Mouse (Mus musculus) right cerebral cortex, postnatal 4 days (tissue): ENCODE measurements around the gene Ppfibp1.

Experiments
- DNase-seq: peaks from one replicate; pipeline ENCODE4 v3.0.0-alpha.2; 2022

Gene Ppfibp1

DNA sequence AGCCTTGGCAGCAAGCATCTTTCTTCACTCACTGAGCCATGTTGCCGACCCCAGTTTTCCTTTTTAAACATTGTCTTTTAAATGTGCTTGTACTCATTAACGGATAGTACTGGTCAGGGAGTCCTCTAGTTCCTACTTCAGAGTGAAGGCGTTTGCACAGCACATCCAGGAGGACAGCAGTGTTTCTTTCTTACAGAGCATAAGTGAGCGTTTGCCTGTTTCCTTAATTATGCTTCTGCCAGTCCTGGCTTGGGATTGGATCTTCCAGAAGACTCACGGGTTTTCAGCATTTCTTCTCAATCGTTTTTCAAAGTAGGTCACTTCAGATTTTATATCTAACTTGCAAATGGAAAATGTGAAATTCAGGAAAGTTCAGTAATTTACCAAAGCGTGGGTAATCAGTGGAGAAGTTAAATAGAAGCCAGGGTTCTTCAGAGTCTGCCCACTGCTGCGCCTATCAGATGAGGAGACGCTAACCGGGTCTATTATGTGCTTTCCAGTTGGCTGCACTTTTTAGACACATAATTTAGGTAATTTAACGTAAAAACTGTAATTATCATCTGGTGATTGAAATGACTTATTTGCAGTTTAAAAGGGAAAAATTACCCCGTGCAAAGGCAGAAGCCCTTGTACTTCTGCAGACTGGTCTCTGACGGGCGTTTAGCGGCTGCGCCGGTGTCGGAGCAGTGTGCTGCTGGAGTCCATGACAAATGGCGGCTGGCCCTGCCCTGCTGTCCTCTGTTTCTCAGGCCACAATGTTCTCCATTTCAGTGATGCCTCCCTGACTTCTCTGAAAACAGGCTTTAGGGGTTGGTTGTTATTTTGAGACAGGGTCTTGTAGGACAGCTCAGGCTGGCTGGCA lies 165.7 kb downstream of the Ppfibp1 start:
- DNase-seq: no peak

DNA sequence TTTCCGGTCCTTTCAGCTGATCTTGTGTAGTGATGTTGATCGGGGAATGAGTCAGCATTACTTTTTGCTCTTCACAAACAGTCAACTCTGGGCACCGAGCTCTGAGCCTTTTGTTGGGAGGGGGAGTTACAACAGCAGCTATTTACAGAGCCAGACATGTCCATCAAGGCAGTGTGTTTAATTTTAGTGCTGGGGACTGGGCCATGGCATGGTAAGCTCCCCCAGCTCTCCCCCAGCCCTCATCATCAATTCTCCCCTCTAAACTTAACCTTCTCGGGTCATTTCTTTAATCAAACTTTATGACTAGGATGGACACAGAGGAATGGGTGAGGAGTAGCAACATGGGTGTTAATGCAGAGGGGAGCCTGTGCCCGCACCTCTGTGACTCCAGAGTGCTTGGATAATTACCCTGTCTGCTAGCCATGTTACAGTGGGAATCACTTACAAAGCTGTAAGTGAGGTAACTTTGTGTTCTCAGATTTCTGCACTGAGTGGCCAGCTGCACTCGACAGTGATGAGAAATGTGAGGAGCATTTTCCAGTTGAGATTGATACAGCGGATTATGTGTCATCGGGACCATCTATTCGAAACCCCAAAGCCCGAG lies 167.2 kb downstream of the Ppfibp1 start:
- DNase-seq: no peak

DNA sequence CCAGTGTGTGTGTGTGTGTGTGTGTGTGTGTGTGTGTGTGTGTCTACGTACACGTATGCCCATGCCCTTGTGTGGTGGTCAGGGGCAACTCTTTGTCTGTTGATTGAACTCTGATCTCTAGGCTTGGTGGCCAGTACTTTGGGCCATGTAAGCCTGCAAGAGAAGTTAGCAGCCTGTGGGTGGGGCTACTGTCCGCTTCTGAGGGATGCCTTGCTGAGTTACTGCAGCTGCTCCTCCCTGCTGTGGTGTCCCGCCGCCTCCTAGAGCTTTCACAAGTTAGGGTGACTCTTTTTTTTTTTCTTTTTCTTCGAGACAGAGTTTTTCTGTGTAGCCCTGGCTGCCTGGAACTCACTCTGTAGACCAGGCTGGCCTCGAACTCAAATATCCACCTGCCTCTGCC lies 171.0 kb downstream of the Ppfibp1 start:
- no peak for DNase-seq

DNA sequence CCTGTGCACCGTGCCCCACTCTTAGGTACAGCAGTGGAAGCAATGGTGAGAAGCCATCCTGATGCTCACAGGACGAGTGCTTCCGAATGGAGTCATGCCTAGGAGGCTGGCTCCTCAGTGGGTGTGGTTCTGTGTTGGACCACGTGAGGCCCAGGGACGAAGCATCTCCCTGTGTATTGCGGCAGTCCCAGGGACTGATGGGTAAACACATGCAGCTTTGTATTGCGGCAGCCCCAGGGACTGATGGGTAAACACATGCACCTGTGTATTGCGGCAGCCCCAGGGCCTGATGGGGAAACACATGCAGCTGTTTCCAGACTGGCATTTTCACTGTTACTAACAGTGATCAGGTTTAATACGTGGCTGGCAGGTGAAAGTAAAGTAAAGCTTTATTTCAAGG lies 173.3 kb downstream of the Ppfibp1 start:
- no peak for DNase-seq

DNA sequence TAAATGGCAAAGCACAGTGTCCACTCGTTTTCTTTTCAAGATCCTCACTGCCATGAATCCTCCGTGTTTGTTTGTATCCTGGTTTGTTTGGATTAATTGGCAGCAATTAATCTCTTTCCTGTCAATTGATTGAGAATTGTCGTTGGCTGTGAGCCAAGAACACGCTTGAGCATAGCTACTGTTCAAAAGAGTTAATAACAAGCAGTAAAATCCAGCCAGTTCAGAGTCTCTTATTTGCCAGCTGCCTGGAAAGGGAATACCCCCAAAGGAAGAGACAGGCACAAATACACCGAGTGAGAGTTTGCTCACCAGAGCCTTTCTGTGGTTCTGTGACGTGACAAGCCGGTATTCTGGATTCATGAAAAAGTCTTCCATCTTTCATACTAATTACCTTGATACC lies 173.7 kb downstream of the Ppfibp1 start:
- DNase-seq: no peak

DNA sequence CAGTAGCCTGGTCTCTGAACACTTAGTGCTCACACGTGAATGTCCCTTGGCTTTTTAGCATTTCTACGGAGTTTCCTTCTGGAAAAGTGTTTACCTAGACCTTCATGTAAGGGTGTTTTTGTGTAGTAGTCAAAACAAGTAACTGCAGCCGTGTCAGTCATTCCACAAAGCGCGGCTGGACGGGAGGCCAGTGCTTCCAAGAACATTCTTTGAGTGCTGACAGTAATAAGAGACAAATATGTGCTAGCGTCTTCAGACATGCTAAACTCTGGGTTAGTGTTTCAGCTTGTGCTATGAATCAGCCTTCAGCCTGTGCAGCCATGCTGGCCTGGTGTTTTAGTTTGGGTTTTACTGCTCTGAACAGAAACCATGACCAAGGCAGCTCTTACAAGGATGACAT lies 174.4 kb downstream of the Ppfibp1 start:
- no peak for DNase-seq

DNA sequence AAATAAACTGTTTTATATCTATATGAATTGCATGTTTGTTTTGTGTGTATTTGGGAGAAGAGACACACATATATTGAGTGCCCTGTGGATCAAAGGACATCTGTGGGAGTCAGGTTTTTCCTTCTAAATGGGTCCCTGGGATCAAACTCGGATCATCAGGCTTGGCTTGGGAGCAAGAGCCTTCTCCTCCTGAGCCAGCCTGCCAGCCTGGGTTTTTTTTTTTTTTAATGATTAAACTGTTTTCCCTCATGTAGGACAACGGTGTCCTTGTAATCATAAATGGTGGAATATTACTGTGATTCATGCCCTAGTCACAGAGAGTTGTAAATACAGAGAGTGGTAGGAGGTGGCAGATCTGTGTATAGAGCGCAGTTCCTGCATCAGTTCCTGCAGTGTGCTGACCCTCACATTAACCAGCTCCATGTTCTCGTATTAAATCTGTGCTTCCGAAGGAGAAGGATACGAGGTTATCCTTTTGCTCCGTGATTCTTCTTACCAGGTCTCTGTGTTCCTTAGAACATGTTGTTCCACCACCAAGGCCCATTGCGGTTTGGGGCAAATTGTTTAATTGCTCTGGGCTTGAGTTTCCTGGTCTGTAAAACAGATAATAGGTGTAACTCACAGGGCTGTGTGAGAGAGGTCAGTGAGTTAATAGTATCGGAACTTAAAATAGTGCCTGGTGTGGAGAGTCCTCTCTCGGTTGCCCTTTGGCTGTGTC lies 176.1 kb downstream of the Ppfibp1 start:
- DNase-seq: no peak

DNA sequence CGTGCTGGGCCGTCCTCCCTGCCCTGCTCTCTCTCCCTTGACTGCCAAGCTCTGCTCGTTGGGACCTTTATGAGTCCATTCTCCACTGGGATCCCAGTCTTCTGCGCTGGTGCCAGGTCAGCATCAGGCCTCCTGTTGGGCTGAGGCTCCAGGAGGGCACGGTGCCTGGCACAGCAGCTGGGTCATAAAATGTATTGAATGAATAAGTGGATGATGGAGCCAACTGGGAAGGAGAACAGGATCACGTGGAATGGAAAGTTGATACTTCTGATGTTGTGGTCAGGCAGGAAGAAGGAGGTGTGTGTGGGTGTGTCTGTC lies 176.6 kb downstream of the Ppfibp1 start:
- no peak for DNase-seq

DNA sequence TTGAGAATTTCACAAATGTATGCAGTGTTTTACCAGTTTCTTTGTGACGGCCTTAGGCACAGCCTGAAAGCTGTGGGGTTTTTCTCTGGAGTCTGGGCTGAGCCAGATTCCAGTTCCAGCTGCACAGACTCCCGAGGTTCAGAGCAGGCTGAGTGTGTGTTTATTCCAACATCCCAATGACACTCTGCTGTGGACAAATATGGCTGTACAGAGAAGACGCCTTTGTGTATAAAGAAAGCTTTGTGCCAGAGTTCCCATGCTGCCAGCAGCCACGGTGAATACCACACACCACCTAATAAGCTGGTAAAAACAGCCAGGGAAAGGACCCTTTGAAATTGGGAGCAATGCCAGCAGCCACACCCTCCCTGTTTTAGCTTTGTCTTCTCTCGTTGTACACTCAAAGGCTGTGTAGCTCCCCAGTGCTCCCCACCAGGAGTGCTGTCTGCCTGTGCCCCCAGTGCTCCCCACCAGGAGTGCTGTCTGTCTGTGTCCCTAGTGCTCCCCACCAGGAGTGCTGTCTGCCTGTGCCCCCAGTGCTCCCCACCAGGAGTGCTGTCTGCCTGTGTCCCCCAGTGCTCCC lies 187.6 kb downstream of the Ppfibp1 start:
- no peak for DNase-seq

DNA sequence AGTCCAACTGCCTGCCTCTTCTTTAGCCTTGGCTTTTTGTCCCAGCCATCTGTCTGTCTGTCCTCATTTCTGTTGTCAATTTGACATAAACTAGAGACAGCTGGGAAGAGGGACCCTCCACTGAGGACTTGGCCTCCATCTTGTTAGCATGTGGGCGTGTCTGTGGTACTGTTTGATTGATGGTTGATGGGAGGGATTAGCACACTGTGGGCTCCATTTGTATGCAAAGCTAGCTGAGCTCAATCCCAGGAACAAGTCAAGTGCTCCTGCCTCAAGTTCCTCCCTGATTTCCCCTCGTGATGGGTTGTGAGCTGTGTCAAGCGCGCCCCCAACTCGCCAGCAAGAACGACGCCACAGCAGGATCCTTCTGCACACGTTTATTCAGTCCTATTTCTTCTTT lies 188.6 kb downstream of the Ppfibp1 start:
- DNase-seq: no peak

DNA sequence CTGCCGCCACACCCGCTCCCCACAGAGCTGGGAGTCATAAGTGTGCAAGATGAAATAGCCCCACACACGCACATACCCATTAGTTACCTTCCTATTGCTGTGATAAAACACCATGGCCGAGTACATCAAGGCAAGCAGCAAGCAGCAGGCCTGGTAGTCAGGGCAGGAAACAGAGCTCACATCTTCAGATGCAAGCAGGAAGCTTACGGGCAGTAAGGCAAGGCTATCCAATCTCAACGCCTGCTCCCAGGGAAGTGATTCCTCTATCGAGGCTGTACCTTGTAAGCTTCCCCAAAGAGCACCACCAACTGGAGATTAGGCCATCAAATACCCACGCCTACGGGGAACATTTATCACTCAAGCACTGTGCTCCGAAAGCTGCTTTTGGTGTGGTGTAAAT lies 191.6 kb downstream of the Ppfibp1 start:
- no peak for DNase-seq
